Mouse (Mus musculus): ENCODE data around the gene Dnmt1.

Gene Dnmt1

GRCm38 (mm10) chr9:20976961-20977689 is 17.4 kb upstream of the Dnmt1 start:
- no peak for DNase-seq (ENCODE audit: low spot score)

GRCm38 (mm10) chr9:20976216-20976960 is 16.7 kb upstream of the Dnmt1 start, which contains the start of gene S1pr2:
Gene S1pr2 (minus strand): TSS chr9:20976781.
- DNase-seq (ENCODE audit: low spot score) = peak; percentile 81

- DNase-seq (ENCODE audit: low spot score) = peak; percentile 61
These were observed 15.9 kb upstream of the Dnmt1 start for GRCm38 (mm10) chr9:20975431-20976215.

- DNase-seq (ENCODE audit: low spot score) = no peak
These were observed 14.0 kb upstream of the Dnmt1 start for GRCm38 (mm10) chr9:20973682-20974075.

- DNase-seq (ENCODE audit: low spot score) = no peak
These were observed 13.5 kb upstream of the Dnmt1 start for GRCm38 (mm10) chr9:20973001-20973681.

DNA sequence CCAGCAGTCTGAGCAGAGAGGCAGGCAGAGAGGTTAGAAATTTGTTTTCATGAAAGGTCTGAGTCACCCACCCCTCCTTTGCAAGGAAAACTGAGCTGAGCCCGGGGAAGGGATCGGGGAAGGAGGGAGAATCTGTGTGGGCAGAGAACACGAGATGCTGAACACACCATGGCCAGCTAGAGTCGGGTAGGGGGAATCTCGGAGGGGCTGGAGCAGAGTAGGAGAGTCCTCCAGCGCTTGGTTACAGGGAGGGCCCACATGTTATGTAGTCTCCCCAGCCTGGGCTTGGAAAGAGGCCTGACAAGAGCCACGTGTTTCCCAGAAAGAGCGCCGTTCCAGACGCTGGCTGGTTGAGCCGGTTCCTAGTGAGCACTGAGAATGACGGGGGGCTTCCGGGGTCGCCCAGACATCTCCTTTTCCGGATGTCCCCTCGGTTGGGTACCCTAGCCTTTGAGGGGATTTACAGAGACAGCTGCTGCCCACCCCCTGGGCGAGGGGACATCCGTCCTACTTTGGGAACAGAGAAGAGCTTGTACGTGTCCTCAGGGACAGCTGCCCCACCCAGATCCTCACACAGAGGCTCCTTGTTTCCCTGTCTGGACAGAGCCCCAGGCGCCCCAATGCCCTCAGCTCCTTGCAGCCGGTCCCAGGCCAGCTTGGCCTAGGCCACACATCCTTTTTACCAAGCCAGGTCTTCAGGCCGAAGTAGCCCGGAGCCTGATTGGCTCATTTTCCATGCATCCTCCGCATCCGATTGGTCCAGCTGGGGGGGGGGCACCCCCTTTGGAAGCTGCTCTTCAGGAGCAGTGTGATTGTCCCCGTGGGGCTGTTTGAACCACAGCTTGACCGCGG is 12.7 kb upstream of the Dnmt1 start:
- peak; percentile 32 for DNase-seq (ENCODE audit: low spot score)

DNA sequence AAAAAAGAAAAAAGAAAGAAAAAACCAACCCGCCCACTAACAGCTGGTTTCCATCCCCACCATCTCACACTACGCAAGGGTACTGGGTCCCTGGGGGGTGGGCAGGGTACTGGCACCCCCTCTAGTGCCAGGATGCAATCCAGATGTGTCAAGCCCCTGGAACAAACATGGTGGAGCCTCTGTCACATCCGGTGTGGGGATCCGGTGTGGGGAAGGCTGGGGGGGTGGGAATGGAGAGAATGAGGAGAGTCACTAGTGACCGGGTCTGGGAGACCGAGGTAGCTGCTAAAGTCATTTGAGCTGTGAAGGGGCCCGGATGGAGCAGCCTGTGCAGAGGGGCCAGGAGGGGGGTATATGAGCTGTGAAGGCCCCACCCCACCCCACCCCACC is 12.1 kb upstream of the Dnmt1 start:
- no peak for DNase-seq (ENCODE audit: low spot score)

- DNase-seq (ENCODE audit: low spot score) = no peak
These were observed 7.1 kb upstream of the Dnmt1 start for GRCm38 (mm10) chr9:20966747-20967146.

GRCm38 (mm10) chr9:20966008-20966407 is 6.3 kb upstream of the Dnmt1 start:
- DNase-seq (ENCODE audit: low spot score) = no peak

DNA sequence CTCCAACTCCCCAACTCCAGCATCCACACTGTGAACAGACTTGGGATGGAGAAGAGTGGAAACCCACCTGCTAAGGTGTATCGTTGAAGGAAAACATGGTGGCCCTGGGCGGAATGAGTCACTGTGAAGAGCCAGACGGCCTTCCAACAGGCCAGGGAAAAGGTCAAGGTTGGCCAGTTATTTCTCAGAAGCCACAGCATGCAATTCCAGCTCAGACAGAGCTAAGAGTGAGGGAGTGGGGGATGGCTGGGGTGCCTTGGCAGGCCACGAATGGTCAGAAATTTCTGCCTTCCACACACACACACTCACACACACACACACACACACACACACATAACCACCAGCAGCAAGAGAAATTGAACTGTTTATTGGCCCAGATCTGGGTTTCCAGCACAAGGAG is 5.9 kb upstream of the Dnmt1 start:
- no peak for DNase-seq (ENCODE audit: low spot score)

- no peak for DNase-seq (ENCODE audit: low spot score)
These were observed 1.9 kb upstream of the Dnmt1 start for GRCm38 (mm10) chr9:20961557-20961956.

DNA sequence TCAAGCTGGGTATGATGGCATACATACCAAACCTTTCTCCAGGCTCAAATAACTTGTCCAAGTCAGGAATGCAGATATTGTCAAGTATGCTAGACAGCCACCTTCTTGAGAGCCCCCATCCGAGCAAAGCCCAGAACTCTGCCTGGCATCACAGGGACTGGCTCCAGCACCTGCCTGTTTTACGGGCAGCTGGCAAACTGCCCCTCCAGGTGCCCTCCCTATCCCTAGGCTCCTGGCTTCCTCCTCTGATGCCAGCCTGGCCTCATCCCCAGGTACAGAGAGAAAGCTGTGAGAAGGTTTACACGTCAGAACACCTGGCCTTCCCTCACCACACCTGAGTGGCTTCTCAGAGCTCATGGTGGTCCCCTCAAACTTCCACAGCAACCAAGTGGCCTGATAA is 2.7 kb downstream of the Dnmt1 start:
- DNase-seq (ENCODE audit: low spot score) = no peak

DNA sequence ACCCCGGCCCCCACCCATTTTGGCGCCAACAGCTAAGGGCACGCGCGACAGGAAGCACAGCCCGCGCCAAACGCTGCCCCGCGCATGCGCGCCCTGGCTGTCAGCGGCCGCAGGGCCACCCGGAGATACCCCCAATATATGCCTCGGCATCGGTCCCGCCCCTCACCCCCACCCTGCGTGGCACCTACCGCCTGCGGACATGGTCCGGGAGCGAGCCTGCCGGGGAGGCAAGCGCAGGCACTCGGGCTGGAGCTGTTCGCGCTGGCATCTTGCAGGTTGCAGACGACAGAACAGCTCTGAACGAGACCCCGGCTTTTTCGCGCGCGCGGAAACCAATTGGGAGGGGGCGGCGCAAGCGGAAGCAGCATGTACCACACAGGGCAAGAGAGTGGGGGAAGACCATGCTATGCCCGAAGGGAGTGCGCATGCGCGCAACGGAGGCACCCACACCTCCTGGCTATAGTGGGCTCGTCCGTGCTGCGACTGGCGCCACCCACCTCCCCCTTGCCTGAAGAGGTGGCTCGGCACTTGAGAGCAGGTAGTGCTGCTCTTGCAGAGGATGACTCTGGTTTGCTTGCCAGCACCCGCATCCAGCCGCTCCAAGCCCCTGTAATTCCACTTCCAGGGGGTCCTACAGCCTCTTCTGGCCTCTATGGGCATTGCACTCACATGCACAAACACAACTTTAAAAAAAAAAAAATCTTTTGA is 7.0 kb downstream of the Dnmt1 start:
- DNase-seq (ENCODE audit: low spot score) = peak; percentile 96

DNA sequence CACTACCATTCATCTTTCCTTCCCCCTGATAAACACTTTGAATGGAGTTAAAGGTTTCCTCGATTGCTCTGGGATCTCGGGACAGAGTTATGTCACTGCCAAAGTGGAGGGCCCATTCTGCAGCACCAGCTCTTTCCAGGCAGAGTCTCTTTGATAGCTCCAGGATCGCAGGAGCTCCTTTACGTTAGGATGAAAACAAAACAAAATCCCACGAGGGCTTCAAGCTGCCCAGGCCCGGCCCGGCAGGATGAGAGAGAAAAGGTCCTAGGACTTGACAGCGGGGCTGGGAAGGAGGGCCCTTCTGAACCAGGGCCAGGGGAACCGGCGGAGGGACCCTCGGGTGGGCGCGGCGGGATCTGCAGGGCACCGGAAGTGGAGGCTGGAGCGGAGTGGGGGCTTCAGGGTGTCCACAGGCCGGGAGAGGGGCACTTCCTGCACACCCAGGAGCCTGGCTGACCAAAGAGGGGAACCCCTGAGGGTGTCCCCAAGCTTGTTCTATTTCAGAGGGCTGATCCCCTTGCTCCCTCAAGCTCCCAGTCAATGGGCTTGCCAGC is 7.6 kb downstream of the Dnmt1 start:
- no peak for DNase-seq (ENCODE audit: low spot score)

DNA sequence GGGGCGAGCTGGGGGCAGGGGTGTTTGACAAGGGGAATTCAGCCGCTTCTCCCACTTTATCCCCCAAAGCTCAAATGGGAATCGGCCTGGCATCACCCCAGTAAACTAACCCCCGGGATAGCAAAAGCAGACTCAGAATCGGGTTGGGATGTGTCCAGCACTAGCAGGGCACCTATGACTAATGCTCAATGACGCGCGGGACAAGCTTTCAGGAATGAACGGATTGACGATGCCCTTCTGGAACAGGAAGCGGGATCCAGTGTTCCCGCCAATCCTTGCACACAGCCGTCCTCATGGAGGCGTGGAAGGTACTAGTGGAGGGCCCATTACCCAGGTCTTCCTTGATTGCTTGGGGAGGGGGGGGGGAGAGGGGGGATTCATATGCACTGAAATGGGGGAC is 8.2 kb downstream of the Dnmt1 start:
- no peak for DNase-seq (ENCODE audit: low spot score)

DNA sequence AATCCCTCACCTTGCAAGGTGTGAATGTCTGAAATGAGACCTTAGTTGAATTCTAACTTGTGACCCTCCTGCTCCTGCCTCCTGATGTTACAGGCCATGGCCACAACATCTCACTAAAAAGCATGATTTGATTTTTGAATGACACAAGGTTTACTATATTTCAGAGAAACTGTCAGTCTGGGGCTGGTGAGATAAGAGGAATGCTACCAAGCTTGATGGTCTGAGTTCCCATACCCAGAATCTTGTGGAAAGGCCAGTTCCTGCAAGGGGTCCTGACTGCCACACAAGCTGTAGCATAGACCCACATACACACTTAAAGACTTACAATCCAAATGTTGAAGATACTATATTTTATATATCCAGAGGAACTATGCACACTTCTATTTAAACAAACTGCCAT is 9.3 kb downstream of the Dnmt1 start:
- DNase-seq (ENCODE audit: low spot score) = no peak

- no peak for DNase-seq (ENCODE audit: low spot score)
These were observed 13.4 kb downstream of the Dnmt1 start for GRCm38 (mm10) chr9:20946066-20946880.

DNA sequence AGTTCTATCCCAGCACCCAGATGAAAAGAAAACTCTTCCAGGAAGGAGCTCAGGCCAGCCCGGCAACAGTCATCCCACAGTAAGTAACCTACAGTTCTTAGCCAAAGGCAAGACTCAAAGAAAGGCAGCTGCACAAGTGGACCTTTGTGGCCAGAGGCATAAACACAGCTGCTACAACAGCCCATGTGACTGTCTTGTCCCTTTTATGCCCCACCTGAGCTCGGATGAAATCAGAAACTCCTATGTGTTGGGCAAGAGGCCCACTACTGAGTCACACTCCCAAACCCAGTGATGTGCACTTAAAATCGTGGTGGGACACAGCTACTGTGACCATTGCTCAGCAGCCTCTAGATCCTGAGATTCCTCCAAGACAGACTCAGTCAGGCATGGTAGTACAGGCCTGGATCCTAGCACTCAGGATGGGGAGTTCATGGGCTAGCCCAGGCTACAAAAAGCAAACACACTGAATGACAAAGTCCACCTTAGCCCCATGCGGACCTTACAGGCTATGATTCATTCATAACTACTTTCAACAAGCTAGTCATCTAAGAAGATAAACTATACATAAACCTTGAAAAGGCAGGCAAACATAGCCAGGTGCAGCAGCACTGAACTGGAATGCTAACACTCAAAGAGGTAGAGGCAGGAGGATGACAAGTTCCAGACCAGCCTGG is 14.9 kb downstream of the Dnmt1 start:
- no peak for DNase-seq (ENCODE audit: low spot score)

DNA sequence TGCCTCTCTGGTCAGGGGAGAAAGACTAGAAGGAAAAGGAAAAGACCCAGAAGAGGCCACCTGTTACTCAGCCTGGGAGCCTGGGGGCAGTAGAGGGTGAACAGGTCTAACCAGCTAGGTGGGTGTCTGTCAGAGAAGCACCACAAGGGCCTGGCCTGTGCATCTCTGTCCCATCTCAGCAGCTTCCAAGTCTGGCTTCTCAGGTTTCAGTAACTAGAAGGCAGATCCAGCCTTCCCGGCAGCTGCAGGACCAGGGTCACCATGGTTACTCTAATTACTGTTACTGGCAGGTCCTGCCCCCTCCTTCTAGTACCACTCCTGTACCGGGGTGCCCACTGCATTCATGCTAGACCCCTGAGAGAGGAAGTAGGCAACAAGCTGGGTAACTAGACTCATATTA is 15.8 kb downstream of the Dnmt1 start:
- DNase-seq (ENCODE audit: low spot score) = no peak

Measured in ovary, postnatal 36 days (tissue).